In the genomic region with DNA sequence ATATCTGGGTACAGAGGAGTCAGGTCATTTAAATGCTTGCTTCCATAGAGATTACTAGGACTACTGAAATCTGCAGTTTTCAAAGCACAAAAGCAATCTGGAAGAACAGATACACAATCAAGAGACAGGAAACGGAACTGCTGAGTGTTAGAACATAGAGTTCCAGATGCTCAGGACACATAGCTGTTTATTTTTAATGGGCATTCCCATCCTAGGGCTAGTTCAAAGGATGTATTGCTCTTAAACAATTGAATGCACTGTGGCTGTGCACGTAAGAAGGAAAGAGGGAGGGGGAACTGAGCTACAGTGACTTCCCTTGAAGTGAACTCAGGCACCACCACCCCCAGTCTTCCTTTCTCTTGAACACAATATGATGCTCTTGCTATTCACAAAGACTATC, we compare ENCODE assay signal across 1 mouse cellular context. TPM values are rescaled to one million over a fixed set of nuclear protein-coding genes. Genes with fewer than 3 reads are reported as not detected.
"Had no signal": no experiment of that assay in that cellular context is flagged by ENCODE, and none has a peak within 500 bp of the region (broad histone marks: within the 10 kb centered on the region; RNA-seq: fewer than 3 reads in every experiment).

No protein-coding gene starts in this region.

RNA-seq across cellular contexts. Expression of a gene that starts 58.5 kb away (rescaled TPM):
- polyA plus RNA-seq: inflammation-experienced regulatory T-cells, adult 6 months had no signal
